Mouse (Mus musculus) megakaryocyte, embryonic 14.5 days (primary cell): ENCODE measurements around the gene Sema6d.

Source experiments
- FLI1 ChIP-seq: IDR thresholded peaks from 2 replicates; pipeline ENCODE4 v1.6.1; 2012; ENCODE audit warnings: low read length, inconsistent platforms, mixed read lengths
- GATA1 ChIP-seq: IDR thresholded peaks from 3 replicates; pipeline ENCODE4 v1.6.1; 2012; ENCODE audit warnings: mixed read lengths, low read length, inconsistent platforms, borderline replicate concordance

- TF ChIP-seq GATA1: no peak
- no peak for TF ChIP-seq FLI1
Observed at GRCm38 (mm10) chr2:124205811-124206210, 116.0 kb downstream of the Sema6d start.
